Mouse (Mus musculus): ENCODE data around the gene Fbxl17. TPM values are rescaled to one million over a fixed set of nuclear protein-coding genes. Genes with fewer than 3 reads are reported as not detected.

Fbxl17 gene
- polyA plus RNA-seq, 1 experiment from 2014 or later: 3.8 TPM

- no peaks in the 10 kb centered on the region for H3K27me3 ChIP-seq (replicated peaks; ENCODE audit: low read depth, poor library complexity, severe bottlenecking)
- peaks cover 18% of the 10 kb centered on the region for H3K4me1 ChIP-seq
- H3K27ac ChIP-seq (replicated peaks): no peak overlapping the region
- H3K4me3 ChIP-seq: no peak overlapping the region
- no peak for DNase-seq (ENCODE audit: low spot score)
- H3K36me3 ChIP-seq (replicated peaks): no peaks in the 10 kb centered on the region
- no peaks in the 10 kb centered on the region for H3K9me3 ChIP-seq
- WGBS: 90% methylated on average over 3 of the region's 3 CpGs
These were observed 319.8 kb downstream of the Fbxl17 start for GRCm38 (mm10) chr17:63180042-63180441.

DNA sequence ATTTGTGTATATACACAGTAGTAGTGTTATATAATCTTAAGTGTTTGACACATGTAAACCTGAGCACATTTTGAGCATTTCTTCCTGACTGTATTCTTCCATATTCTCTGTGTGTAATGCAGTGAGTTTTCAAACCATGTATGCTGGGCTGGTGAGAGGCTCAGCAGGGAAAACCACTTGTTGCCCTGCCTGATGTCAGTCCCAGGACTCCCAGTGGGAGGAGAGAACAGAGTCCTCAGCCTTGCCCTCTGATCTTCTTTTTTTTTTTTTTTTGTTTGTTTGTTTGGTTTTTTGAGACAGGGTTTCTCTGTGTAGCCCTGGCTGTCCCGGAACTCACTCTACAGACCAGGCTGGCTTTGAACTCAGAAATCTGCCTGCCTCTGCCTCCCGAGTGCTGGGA, 321.5 kb downstream of the Fbxl17 start:
- 97% methylated on average over 2 of the region's 2 CpGs for WGBS
- H3K4me1 ChIP-seq: peaks cover 19% of the 10 kb centered on the region
- H3K27me3 ChIP-seq (replicated peaks; ENCODE audit: low read depth, poor library complexity, severe bottlenecking): no peaks in the 10 kb centered on the region

GRCm38 (mm10) chr17:63176411-63176810, 323.4 kb downstream of the Fbxl17 start:
- 54% methylated on average over 5 of the region's 5 CpGs for WGBS
- H3K4me3 ChIP-seq: no peak overlapping the region

More for the DNA sequence above, 321.5 kb downstream of the Fbxl17 start:
- DNase-seq (ENCODE audit: low spot score): no peak
- Histone ChIP-seq H3K27ac (replicated peaks) (no peak overlapping the region), H3K36me3 (replicated peaks) (no peaks in the 10 kb centered on the region), H3K9me3 (no peaks in the 10 kb centered on the region), H3K4me3 (no peak overlapping the region)

DNA sequence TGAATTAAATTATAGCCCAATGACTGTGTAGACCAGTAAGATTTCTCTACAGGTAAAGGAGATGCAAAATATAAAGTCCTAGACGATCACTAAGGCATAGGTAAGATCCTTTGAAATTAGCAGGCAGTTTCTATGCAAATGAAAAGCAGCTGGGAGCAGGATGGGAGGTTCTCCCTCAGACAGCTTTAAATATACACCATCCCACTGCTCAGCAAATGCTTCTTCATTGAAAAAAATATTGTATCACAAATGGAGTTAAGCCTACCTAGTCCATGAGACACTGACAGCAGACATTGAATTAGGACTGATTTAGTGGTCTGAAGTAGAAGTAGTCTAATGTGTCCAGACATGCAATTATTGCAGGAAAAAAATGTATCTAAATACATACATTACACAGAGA, 327.1 kb downstream of the Fbxl17 start:
- Histone ChIP-seq H3K27me3 (replicated peaks; ENCODE audit: low read depth, poor library complexity, severe bottlenecking) (no peaks in the 10 kb centered on the region), H3K4me1 (peaks cover 43% of the 10 kb centered on the region)
- WGBS: 35% methylated on average over 1 of the region's 1 CpGs

More at GRCm38 (mm10) chr17:63176411-63176810, 323.4 kb downstream of the Fbxl17 start:
- Histone ChIP-seq H3K27ac (replicated peaks) (no peak overlapping the region), H3K4me1 (peaks cover 36% of the 10 kb centered on the region), H3K36me3 (replicated peaks) (no peaks in the 10 kb centered on the region), H3K27me3 (replicated peaks; ENCODE audit: low read depth, poor library complexity, severe bottlenecking) (no peaks in the 10 kb centered on the region), H3K9me3 (no peaks in the 10 kb centered on the region)
- no peak for DNase-seq (ENCODE audit: low spot score)

GRCm38 (mm10) chr17:63171890-63172491, 327.8 kb downstream of the Fbxl17 start:
- H3K4me1 ChIP-seq: peaks cover 49% of the 10 kb centered on the region
- no peaks in the 10 kb centered on the region for H3K9me3 ChIP-seq
- no peak overlapping the region for H3K27ac ChIP-seq (replicated peaks)
- DNase-seq (ENCODE audit: low spot score): no peak
- 36% methylated on average over 5 of the region's 5 CpGs for WGBS
- H3K4me3 ChIP-seq: no peak overlapping the region
- H3K36me3 ChIP-seq (replicated peaks): no peaks in the 10 kb centered on the region
- H3K27me3 ChIP-seq (replicated peaks; ENCODE audit: low read depth, poor library complexity, severe bottlenecking): no peaks in the 10 kb centered on the region

More for the DNA sequence above, 327.1 kb downstream of the Fbxl17 start:
- no peaks in the 10 kb centered on the region for H3K9me3 ChIP-seq
- no peaks in the 10 kb centered on the region for H3K36me3 ChIP-seq (replicated peaks)
- DNase-seq (ENCODE audit: low spot score): no peak
- H3K27ac ChIP-seq (replicated peaks): no peak overlapping the region
- H3K4me3 ChIP-seq: no peak overlapping the region

DNA sequence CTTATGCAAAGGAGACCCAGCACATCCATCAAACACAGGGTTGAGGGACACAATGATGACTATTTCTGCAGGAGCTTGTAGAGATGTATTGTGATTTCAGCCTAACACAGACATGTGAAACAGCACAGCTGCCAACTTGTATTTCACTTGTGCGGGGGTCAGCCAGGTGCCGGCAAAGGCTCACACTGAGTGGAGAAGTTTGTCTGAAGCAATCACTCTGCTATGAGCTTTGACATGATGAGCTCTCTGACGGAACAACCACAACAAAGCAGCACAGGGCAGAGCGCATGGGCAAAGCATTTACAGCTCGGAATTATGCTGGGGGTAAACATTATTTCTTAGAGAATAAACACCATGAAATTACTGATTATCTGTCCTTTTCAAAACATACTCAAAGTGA, 328.6 kb downstream of the Fbxl17 start:
- 44% methylated on average over 5 of the region's 5 CpGs for whole genome bisulfite sequencing
- Histone ChIP-seq H3K4me1 (peaks cover 45% of the 10 kb centered on the region), H3K27me3 (replicated peaks; ENCODE audit: low read depth, poor library complexity, severe bottlenecking) (no peaks in the 10 kb centered on the region)

GRCm38 (mm10) chr17:63168019-63168788, 331.6 kb downstream of the Fbxl17 start:
- Histone ChIP-seq H3K27me3 (replicated peaks; ENCODE audit: low read depth, poor library complexity, severe bottlenecking) (no peaks in the 10 kb centered on the region; the same call in 1 of the 2 replicates), H3K4me1 (peaks cover 30% of the 10 kb centered on the region), H3K4me3 (no peak overlapping the region), H3K36me3 (replicated peaks) (no peaks in the 10 kb centered on the region), H3K27ac (replicated peaks) (no peak overlapping the region), H3K9me3 (no peaks in the 10 kb centered on the region)
- WGBS: 77% methylated on average over 5 of the region's 5 CpGs
- no peak for DNase-seq (ENCODE audit: low spot score)

More for the DNA sequence above, 328.6 kb downstream of the Fbxl17 start:
- Histone ChIP-seq H3K4me3 (no peak overlapping the region), H3K27ac (replicated peaks) (no peak overlapping the region), H3K36me3 (replicated peaks) (no peaks in the 10 kb centered on the region), H3K9me3 (no peaks in the 10 kb centered on the region)
- DNase-seq (ENCODE audit: low spot score): peak; percentile 28

DNA sequence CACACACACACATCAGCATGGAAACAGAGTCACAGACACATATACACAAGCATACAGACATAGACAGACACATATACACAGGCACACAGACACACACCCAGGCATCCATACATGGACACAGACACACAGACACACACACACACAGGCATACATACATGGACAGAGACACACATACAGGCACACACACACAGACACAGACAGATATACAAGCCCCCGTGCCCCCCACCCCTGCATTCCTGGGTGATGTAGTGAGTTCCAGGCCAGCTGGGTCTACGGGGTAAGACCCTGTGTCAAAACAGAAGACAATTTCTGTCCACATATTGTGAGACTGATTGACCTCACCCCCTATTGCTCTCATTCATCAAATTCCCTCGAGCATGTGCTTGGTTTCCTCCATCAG, 332.6 kb downstream of the Fbxl17 start:
- no peak for DNase-seq (ENCODE audit: low spot score)
- H3K27ac ChIP-seq (replicated peaks): no peak overlapping the region
- no peaks in the 10 kb centered on the region; the same call in 1 of the 2 replicates for H3K27me3 ChIP-seq (replicated peaks; ENCODE audit: low read depth, poor library complexity, severe bottlenecking)
- 83% methylated on average over 3 of the region's 3 CpGs for WGBS
- H3K4me3 ChIP-seq: no peak overlapping the region
- H3K4me1 ChIP-seq: peaks cover 22% of the 10 kb centered on the region
- no peaks in the 10 kb centered on the region for H3K9me3 ChIP-seq
- no peaks in the 10 kb centered on the region for H3K36me3 ChIP-seq (replicated peaks)

GRCm38 (mm10) chr17:63166692-63167091, 333.1 kb downstream of the Fbxl17 start:
- Histone ChIP-seq H3K9me3 (no peaks in the 10 kb centered on the region), H3K27ac (replicated peaks) (no peak overlapping the region), H3K27me3 (replicated peaks; ENCODE audit: low read depth, poor library complexity, severe bottlenecking) (no peaks in the 10 kb centered on the region; the same call in 1 of the 2 replicates), H3K4me1 (peaks cover 22% of the 10 kb centered on the region), H3K4me3 (no peak overlapping the region), H3K36me3 (replicated peaks) (no peaks in the 10 kb centered on the region)
- WGBS: 89% methylated on average over 3 of the region's 3 CpGs
- no peak for DNase-seq (ENCODE audit: low spot score)

- H3K27me3 ChIP-seq (replicated peaks; ENCODE audit: low read depth, poor library complexity, severe bottlenecking): no peaks in the 10 kb centered on the region; the same call in 1 of the 2 replicates
- no peaks in the 10 kb centered on the region for H3K9me3 ChIP-seq
- 89% methylated on average over 13 of the region's 13 CpGs for WGBS
- peaks cover 16% of the 10 kb centered on the region; the same call in 1 of the 2 replicates for H3K4me1 ChIP-seq
- H3K4me3 ChIP-seq: no peak overlapping the region
- no peak for DNase-seq (ENCODE audit: low spot score)
- no peak overlapping the region for H3K27ac ChIP-seq (replicated peaks)
- no peaks in the 10 kb centered on the region for H3K36me3 ChIP-seq (replicated peaks)
These were observed 334.0 kb downstream of the Fbxl17 start for GRCm38 (mm10) chr17:63165847-63166246.

GRCm38 (mm10) chr17:63164289-63164688, 335.5 kb downstream of the Fbxl17 start:
- no peak overlapping the region for H3K4me3 ChIP-seq
- no peaks in the 10 kb centered on the region for H3K9me3 ChIP-seq
- H3K27ac ChIP-seq (replicated peaks): no peak overlapping the region
- H3K36me3 ChIP-seq (replicated peaks): no peaks in the 10 kb centered on the region
- 80% methylated on average over 1 of the region's 1 CpGs for WGBS
- H3K27me3 ChIP-seq (replicated peaks; ENCODE audit: low read depth, poor library complexity, severe bottlenecking): no peaks in the 10 kb centered on the region; the same call in 1 of the 2 replicates
- DNase-seq (ENCODE audit: low spot score): no peak
- H3K4me1 ChIP-seq: peaks cover 27% of the 10 kb centered on the region

- H3K36me3 ChIP-seq (replicated peaks): no peaks in the 10 kb centered on the region
- DNase-seq (ENCODE audit: low spot score): no peak
- no peak overlapping the region for H3K4me3 ChIP-seq
- H3K4me1 ChIP-seq: peaks cover 39% of the 10 kb centered on the region
- no peak overlapping the region for H3K27ac ChIP-seq (replicated peaks)
- no peaks in the 10 kb centered on the region; the same call in 1 of the 2 replicates for H3K27me3 ChIP-seq (replicated peaks; ENCODE audit: low read depth, poor library complexity, severe bottlenecking)
- 51% methylated on average over 5 of the region's 5 CpGs for WGBS
- H3K9me3 ChIP-seq: no peaks in the 10 kb centered on the region
These were observed 337.9 kb downstream of the Fbxl17 start for GRCm38 (mm10) chr17:63161953-63162352.

GRCm38 (mm10) chr17:63159196-63159595, 340.6 kb downstream of the Fbxl17 start:
- Histone ChIP-seq H3K27me3 (replicated peaks; ENCODE audit: low read depth, poor library complexity, severe bottlenecking) (no peaks in the 10 kb centered on the region), H3K9me3 (no peaks in the 10 kb centered on the region), H3K27ac (replicated peaks) (no peak overlapping the region), H3K4me3 (no peak overlapping the region), H3K36me3 (replicated peaks) (no peaks in the 10 kb centered on the region), H3K4me1 (peaks cover 39% of the 10 kb centered on the region)
- DNase-seq (ENCODE audit: low spot score): no peak
- 60% methylated on average over 7 of the region's 7 CpGs for WGBS

Data from embryonic facial prominence, embryonic 10.5 days (tissue).